Mouse (Mus musculus) spleen, adult 12 weeks (tissue): ENCODE measurements around the gene Nae1.
"Not testable (repeated sequence)": the region's sequence is repeated elsewhere in the genome, so short reads cannot be mapped to it uniquely, and the experiment has no call there.

Source experiments
- DNase-seq: peaks from one replicate; pipeline ENCODE4 v3.0.0; 2022; ENCODE audit warnings: low spot score

Nae1 gene

DNA sequence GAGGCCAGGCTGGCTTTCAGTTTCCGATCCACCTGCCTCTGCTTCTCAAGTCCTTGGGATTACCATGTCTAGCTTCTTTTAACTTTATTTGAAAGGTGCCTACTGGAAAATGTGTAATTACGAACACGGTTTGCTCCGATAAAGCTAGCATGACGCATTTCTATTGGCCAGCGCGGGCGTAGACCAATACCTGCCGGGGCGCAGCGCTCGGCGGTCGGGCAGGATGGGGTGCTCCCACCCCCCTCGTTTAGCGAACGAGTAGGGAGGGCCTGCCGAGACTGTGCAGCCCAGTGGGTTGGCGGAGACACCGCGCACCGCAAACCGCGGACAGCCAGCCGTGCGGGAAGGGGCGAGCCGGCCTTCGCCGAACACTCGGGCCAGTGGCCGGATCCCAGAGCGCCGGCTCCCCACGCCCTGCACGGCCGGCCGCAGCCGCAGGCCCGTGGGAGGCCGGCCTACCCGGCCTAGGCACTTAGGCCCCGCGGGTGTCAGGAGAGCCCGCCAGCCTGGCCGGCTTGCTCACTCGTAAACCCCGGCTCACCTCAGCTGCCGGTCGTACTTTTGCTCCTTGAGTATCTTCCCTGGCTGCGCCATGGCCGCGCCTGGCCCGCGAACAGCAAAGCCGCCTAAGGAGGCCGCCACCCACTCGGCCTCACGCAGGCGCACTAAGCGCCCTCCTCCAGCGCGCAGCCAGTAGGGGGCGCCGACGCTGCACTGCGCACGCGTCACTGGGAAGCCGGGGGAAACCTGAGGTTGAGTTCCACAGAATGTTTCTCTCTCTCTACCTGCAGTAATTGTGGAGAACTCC, at the start of gene Nae1, which contains the start of gene Car7:
Nae1 (minus strand) TSS at position 667 of the 808 bp plus-strand sequence.
Car7 (plus strand) TSS at position 719 of the 808 bp plus-strand sequence.
- DNase-seq: peak; percentile 95

DNA sequence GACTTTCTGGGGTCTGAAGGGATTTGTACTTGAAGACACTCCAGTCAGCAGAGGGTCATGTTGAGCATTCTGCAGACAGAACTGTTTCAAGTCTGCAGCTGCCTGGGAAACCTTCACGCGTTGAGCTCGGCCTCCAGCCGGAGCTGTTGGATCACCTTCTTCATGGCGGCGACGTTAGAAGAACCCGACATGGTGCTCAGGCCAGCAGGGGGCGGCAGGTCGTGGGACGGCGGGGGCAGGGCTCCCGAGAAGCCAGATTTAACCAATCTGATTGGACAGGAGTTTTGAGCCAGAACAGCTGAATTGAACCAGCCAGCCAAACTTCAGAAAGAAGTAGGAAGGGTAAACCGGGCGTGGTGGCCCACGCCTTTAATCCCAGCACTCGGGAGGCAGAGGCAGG, 43.2 kb upstream of the Nae1 start:
- DNase-seq: not testable (repeated sequence)

GRCm38 (mm10) chr8:104576820-104577219, 42.4 kb upstream of the Nae1 start:
- no peak for DNase-seq

GRCm38 (mm10) chr8:104570436-104571343, 36.3 kb upstream of the Nae1 start:
- DNase-seq: peak; percentile 75

DNA sequence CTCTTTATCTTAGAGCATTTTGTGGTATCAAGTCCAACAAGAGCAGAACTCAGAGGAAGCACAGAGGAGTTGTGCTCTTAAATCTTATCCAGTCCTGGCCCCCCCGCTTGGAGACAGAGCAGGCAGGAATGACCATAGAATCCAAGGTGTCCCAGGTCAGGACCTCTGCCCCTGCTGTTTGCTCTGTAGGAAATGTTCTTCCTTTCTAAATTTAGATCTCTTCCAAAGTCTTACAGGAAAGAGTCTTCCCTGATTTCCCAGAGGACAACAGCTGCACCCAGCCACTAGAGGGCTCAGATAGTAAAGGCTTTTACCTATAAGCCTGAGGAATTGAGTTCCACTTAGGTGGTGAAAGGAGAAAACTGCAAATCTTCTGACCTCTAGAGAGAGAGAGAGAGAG, 35.1 kb upstream of the Nae1 start:
- no peak for DNase-seq

GRCm38 (mm10) chr8:104565457-104565798, 31.0 kb upstream of the Nae1 start:
- no peak for DNase-seq

DNA sequence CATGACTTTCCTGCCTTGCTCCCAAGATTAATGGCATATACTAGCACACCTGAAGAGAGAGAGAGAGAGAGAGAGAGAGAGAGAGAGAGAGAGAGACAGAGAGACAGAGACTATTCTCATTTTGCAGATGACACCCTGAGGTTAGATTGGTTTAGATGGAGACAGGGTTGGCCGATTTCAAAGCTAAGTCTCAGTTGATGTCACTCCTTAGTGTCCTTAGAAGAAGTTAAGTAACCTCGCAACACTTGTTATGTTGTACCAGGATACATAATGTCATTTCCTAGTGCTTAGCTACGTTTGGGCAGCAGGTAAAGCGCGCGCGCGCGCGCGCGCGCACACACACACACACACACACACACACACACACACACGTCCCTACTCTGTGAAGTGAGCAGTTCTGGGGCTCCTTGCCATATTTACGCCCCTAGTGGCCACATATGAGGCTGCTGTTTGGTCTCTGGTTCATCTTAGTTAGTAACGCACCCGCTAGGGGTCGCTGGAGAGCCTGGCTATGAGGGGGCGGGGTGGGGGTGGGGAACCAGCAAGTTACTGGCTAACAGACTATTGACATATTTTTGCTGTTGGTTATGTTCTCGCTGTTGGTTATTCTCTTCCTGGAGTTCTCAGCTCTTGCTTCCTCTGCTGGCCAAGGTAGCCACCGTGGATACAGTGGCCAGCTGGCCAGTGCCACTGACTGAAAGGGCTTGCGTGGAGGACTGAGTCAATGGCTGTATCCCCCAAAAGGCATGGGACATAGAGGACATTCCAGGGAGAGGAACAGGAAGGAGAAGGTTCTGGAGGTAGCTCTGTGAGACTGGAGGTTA, 30.4 kb upstream of the Nae1 start:
- DNase-seq: peak; percentile 75

- DNase-seq: no peak
Observed at GRCm38 (mm10) chr8:104560731-104561130, 26.3 kb upstream of the Nae1 start.

DNA sequence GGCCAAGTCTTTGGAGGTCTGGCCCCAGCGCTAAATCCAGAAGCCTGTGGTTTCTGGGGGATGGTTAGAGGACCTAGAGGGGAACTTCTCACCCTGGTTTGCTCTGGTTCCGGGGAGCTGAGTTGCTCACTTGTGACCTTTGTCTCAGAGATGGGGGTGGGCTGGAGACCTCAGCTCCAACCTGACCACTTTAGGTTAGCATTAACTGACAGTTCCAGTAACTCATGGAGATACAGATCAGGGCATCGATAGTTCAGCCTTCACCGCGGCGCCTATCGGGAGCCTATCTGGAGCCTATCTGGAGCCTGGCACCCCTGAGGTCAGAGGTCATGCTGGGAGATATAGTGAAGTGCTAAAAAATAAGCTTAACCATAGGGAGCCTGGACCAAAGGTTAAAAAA, 22.8 kb upstream of the Nae1 start:
- no peak for DNase-seq

DNA sequence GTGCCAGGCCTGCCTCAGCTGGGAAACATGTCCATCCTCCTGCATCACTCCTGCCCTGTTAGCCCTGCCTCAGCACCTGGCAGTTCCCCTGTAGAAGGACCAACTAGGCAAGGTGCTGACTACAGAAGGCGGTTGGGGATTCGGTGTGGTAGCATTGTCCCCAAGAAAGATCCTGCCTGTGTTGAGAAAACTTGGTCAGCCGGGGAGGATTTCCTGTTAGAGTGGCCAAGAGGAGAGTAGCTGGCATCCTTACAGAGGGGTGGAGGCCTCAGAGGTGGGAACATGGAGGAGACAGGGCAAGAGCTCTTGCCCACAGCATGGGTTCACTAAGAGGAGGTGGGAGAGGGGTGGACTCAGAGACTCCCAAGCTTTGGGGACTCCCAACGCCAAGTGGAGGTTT, 20.8 kb upstream of the Nae1 start:
- no peak for DNase-seq

- DNase-seq: no peak
Observed at GRCm38 (mm10) chr8:104543440-104544045, 9.1 kb upstream of the Nae1 start.

- no peak for DNase-seq
Observed at GRCm38 (mm10) chr8:104542160-104542559, 7.7 kb upstream of the Nae1 start.

DNA sequence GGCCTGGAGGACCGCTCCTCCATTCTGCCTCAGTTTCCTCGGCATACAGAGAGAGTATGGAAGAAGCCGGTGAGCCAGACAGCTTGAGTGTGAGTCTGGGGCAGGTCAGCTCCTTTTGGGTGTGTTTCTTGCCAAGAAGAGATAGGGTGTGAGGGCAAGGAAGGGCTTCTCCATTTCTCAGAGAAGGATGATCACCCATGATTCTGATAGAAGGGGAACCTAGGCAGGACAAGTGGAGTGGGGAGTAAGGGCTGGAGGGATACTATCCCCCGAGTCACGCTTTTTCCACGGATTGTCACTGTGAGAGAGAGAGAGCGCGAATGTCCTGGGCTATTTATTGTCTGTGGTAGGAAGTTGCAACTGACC, 7.1 kb upstream of the Nae1 start:
- no peak for DNase-seq

DNA sequence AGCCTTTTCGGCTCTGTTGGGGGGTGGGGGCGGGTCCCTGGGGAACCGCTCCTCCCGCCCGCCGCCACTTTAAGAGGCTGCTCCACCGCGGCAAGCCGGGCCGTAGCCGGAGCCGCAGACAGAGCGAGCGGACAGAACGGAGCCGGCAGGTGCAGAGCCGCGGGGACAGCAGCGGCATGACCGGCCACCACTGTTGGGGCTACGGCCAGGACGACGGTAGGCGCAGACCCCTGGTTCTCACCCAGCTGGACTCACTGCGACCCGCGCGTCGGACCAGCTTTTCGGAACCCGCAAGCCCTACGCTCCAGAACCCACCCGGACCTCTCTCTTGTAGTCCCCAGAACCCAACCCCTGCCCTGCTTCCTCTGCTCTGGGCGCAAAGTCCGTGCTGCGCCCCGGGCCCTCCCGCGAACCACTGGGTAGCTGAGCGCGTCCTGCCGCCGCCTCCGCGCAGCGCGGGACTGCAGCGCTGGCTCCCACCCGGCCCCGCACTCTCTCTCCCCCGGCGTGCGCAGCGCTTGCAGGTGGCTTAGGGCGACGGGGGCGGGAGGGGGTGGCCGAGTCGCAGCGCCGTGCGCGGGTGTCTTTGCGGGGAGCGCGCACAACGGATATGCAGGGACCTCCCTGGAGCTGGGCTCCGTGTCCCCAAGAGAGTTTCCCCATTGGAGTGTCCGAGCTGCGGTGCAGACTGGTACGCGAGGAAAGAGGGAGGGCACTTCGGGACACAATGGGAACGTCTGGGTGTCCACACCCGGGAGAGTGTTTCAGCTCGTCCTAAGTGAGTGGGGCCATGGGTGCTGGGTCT, 6.5 kb upstream of the Nae1 start:
- DNase-seq: no peak

DNA sequence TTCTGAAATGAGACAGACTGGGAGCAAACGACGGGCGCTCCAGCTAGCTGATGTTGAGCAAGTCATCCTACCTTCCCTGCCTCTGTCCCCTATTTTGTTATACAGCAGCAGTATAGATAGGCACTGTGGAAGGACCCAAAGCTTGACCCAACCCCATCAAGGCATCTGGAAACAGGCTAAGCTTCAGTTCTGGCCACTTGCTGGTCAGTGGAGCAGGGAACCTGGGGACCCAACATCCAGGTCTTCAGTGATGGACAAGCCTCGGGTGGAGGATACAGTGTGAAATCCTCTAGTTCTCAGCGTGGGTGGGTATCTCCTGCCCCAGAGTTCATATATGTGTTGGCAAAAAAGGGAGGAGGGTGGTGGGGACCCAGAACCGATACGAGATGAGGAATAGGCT, 5.8 kb upstream of the Nae1 start:
- DNase-seq: no peak

GRCm38 (mm10) chr8:104539566-104539965, 5.1 kb upstream of the Nae1 start:
- DNase-seq: no peak

- no peak for DNase-seq
Observed at GRCm38 (mm10) chr8:104538896-104539295, 4.5 kb upstream of the Nae1 start.

DNA sequence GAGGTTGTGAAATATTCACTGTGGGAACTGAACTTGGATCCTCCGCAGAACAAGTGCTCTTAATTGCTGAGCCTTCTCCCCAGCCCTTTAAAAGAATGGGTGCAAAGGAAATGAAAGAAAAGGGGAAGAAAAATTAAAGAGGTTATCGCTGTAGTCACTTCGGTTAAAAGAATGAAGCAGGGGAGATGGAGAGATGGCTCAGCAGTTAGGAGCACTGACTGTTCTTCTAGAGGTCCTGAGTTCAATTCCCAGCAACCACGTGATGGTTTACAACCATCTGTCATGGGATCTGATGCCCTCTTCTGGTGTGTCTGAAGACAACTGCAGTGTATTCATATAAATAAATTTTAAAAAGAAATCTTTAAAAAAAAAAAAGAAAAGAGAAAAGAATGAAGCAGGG, 1.6 kb upstream of the Nae1 start:
- DNase-seq: no peak

GRCm38 (mm10) chr8:104535378-104535777, 941 bp upstream of the Nae1 start:
- DNase-seq: no peak

DNA sequence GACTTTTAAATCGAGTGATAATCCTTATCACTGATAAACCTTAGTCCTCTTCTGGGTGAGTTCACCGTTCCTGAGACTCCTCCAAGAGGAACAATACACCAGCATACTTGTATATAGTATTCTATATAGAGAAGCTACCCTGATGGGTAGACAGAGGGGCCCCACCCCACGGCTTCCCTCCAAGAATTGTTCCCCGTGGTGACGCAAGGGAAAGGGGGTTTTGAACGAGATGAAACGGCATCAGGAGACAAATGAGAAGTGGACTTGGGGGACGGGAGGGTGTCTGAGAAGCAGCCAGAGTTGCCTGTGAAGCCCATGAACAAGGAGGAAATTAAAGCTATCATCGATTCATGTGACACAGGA, 323 bp upstream of the Nae1 start:
- DNase-seq: no peak

DNA sequence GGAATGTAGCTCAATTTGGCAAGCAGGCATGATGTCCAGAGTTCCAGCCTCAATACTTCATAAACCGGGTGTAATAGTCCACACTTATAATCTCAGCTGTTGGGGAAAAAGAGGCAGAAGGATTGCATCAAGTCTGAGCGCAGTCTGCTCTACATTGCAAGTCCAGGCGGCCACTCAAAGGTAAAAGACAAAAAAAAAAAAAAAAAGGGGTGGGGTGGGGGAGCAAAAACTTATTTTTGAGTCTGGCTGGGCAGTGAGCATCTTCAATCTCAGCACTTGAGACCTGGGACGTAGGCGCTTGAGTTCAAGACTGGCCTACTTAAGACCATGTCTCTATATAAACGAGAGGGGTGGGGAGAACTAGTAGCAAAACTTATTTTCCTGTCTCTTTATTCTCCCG, 886 bp downstream of the Nae1 start:
- no peak for DNase-seq
